Mouse (Mus musculus) G1E (cell line): ENCODE data around the gene Prss28. TPM values are rescaled to one million over a fixed set of nuclear protein-coding genes. Genes with fewer than 3 reads are reported as not detected.
A peak's percentile ranks its signal among the peaks of the same experiment; 100 is the strongest.

ENCODE experiments used
- ATAC-seq: 2 replicates; pipeline ENCODE4 v1.8.0; 2016; ENCODE audit warnings: mild to moderate bottlenecking; ENCODE audit not compliant: insufficient number of reproducible peaks, poor library complexity, low FRiP score, severe bottlenecking; ENCODE audit errors: extremely low read depth
- DNase-seq: peaks from one replicate; pipeline ENCODE4 v3.0.0; 2012; ENCODE audit warnings: low spot score
- H3K27me3 ChIP-seq: 2 replicates; pipeline ENCODE4 v1.6.1; 2012; ENCODE audit warnings: mild to moderate bottlenecking, low read length, inconsistent platforms; ENCODE audit not compliant: insufficient read depth
- H3K36me3 ChIP-seq: replicated peaks from 2 replicates; pipeline ENCODE3; 2012; ENCODE audit warnings: mild to moderate bottlenecking, inconsistent platforms
- H3K4me1 ChIP-seq: 2 replicates; pipeline ENCODE4 v1.6.1; 2012; ENCODE audit warnings: low read depth, low read length, inconsistent platforms, mixed read lengths; ENCODE audit not compliant: insufficient read depth
- H3K4me3 ChIP-seq: 2 replicates; pipeline ENCODE4 v1.5.1; 2012; ENCODE audit warnings: low read depth, mild to moderate bottlenecking, inconsistent platforms, low read length, moderate library complexity, mixed read lengths
- H3K9me3 ChIP-seq: replicated peaks from 2 replicates; pipeline ENCODE4 v1.6.1; 2012; ENCODE audit warnings: inconsistent platforms
- CTCF ChIP-seq: IDR thresholded peaks from 2 replicates; pipeline ENCODE4 v1.5.1; 2012; ENCODE audit warnings: low read depth, low read length, inconsistent platforms, mixed read lengths
- GATA1 ChIP-seq: IDR thresholded peaks from 2 replicates; pipeline ENCODE4 v1.6.1; 2012; ENCODE audit warnings: borderline replicate concordance, low read length, inconsistent platforms, mixed read lengths
- GATA2 ChIP-seq: IDR thresholded peaks from 2 replicates; pipeline ENCODE4 v1.6.1; 2012; ENCODE audit warnings: low read depth, low read length, inconsistent platforms, borderline replicate concordance
- POLR2AphosphoS5 ChIP-seq: IDR thresholded peaks from 2 replicates; pipeline ENCODE4 v1.6.1; 2012; ENCODE audit warnings: low read depth, low read length, inconsistent platforms; ENCODE audit not compliant: insufficient replicate concordance
- TAL1 ChIP-seq: conservative IDR thresholded peaks from 2 replicates; pipeline ENCODE4 v1.6.1; 2012; ENCODE audit warnings: low read depth, low read length, inconsistent platforms, mixed read lengths
- polyA plus RNA-seq: library from polyadenylated mRNA; stranded (reverse); fragments of >175 nt; gene quantifications from 2 replicates; pipeline ENCODE4 v1.2.3, GENCODE M21; 2012
- total RNA-seq, 2 experiments: library from RNA; stranded (forward) in 1 of 2; stranded (reverse) in 1 of 2; fragments of 200-1000 nt in 1 of 2; fragments of >200 nt in 1 of 2; fragmentation: Nextera tagmentation in 1 of 2; gene quantifications; 2 replicates each; pipeline ENCODE4 v1.2.3; 2014 to 2017

Gene Prss28
- total and polyA plus RNA-seq, 3 experiments: 0.11 TPM; not detected in 2

DNA sequence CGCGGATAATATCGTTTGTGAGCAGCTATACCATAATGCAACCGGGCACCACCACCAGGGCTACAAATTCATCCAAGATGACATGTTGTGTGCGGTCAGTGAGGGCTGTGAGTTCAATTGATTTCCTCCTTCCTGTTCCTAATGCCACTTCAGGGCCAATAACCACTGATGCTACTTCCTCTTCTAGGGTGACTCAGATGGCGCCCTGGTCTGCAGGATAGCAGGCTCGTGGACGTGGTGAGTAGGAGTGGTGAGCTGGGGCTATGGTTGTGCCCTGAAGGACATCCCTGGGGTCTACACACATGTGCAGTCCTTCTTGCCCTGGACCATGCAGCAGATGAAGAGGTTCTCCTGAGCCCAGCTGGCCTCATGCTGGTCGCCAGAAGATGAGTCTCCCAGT is 23.9 kb downstream of the Prss28 start:
- no peak overlapping the region; the same call in 1 of the 2 replicates for H3K4me3 ChIP-seq
- peaks cover 24% of the 10 kb centered on the region for H3K27me3 ChIP-seq
- DNase-seq (no peak), ATAC-seq (no peak)
- TF ChIP-seq CTCF (no peak), TAL1 (no peak), GATA2 (no peak), POLR2AphosphoS5 (no peak), GATA1 (no peak)
- peaks cover 69% of the 10 kb centered on the region for H3K4me1 ChIP-seq
- no peaks in the 10 kb centered on the region for H3K9me3 ChIP-seq
- H3K36me3 ChIP-seq: no peaks in the 10 kb centered on the region

DNA sequence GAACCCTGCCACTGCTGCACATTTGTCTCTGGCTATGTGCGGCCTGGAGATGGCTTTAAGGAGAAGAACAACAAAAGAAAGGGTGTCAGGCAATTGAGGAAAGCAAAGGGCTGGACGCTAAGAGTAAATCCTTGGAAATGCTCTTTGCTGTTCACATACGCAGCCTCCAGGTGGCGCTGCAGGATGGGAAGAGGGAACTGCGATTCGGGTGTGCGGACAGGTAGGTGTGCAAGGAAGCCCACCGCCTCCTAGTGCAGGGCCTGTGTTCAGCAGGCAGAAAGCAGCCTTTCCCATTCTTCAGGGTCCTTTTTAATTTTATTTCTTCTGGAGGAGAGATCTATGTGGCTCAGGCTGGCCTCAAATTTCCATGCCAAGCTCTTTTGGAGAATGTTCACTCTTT is 25.5 kb downstream of the Prss28 start:
- DNase-seq (peak; percentile 54), ATAC-seq (no peak)
- peaks cover 24% of the 10 kb centered on the region for H3K27me3 ChIP-seq
- no peak overlapping the region for H3K4me3 ChIP-seq
- H3K4me1 ChIP-seq: peaks cover 60% of the 10 kb centered on the region
- H3K36me3 ChIP-seq: no peaks in the 10 kb centered on the region
- TF ChIP-seq GATA1 (no peak), CTCF (peak; percentile 96), TAL1 (no peak), GATA2 (no peak), POLR2AphosphoS5 (no peak)
- no peaks in the 10 kb centered on the region for H3K9me3 ChIP-seq

DNA sequence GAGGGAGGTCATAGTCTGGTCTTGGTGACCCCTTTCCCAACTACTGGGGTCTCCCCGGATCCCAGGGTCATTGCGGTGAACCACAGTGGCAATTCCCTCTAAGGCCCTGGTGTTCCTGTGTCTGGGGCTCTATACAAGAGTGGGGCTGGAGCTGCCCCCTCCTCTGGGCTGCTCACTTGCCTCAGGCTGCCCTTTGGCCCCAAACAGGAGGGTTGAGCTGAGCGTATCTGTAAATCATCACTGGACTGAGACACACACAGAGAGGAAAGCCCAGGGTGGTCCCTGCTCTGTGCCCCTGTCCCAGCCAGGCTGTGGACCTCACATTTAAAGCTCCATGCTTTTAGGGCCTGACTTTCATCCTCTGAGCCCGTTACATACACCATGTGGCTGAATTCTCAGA is 29.8 kb downstream of the Prss28 start:
- H3K4me1 ChIP-seq: peaks cover 35% of the 10 kb centered on the region
- ATAC-seq: no peak
- H3K9me3 ChIP-seq: 0 out of 2 replicates have a peak, but pooled peaks cover 2% of the 10 kb centered on the region
- no peak for DNase-seq
- TF ChIP-seq GATA2 (no peak), GATA1 (no peak), TAL1 (no peak), CTCF (no peak)
- H3K4me3 ChIP-seq: no peak overlapping the region
- H3K36me3 ChIP-seq: no peaks in the 10 kb centered on the region
- peaks cover 5% of the 10 kb centered on the region; the same call in 1 of the 2 replicates for H3K27me3 ChIP-seq

DNA sequence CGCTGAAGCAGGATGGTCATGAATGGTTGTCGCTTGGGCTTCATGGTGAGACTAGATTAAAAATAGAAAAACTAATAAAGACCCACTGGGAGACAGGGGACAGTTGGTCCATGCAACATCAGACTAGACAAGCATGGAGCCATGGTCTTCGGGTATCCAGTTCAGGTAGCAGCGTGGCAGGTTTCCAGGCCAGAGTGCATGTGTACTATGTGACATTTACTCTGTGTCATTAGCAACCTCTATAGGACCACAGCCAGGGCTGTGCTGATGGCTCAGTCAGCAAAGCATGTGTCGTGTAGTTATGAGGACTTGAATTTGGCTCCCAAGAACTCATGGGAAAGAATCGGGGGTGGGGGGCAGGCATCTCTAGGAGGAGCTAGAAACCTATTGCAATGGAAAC is 31.6 kb downstream of the Prss28 start:
- 0 out of 2 replicates have a peak, but pooled peaks cover 2% of the 10 kb centered on the region for H3K9me3 ChIP-seq
- DNase-seq (no peak), ATAC-seq (no peak)
- TF ChIP-seq GATA1: no peak
- peaks cover 24% of the 10 kb centered on the region for H3K4me1 ChIP-seq
- H3K27me3 ChIP-seq: peaks cover 21% of the 10 kb centered on the region
- no peak overlapping the region for H3K4me3 ChIP-seq
- no peaks in the 10 kb centered on the region for H3K36me3 ChIP-seq

DNA sequence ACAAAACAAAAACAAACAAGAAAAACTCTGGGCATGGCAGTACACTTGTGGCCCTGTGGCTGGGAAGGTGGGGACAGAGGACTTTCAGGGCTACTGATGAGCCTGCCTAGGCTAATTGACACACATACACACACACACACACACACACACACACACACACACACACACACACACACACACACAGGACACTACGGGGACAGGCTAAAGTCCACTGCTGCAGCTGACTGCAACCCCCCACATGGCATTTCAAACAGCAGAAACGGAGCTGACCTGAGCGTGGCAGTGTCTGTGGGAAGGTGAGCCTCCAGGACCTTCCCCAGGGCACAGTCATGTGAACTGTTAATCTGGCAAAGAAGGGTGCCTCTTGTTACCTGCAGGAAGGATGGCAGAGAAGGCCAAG is 33.0 kb downstream of the Prss28 start:
- DNase-seq: no peak
- no peaks in the 10 kb centered on the region for H3K36me3 ChIP-seq
- peaks cover 17% of the 10 kb centered on the region for H3K4me1 ChIP-seq
- H3K4me3 ChIP-seq: no peak overlapping the region
- peaks cover 29% of the 10 kb centered on the region for H3K27me3 ChIP-seq
- no peak for TF ChIP-seq TAL1
- TF ChIP-seq GATA1: no peak
- TF ChIP-seq GATA2: no peak
- TF ChIP-seq CTCF: no peak
- TF ChIP-seq POLR2AphosphoS5: no peak
- no peak for ATAC-seq
- H3K9me3 ChIP-seq: 0 out of 2 replicates have a peak, but pooled peaks cover 2% of the 10 kb centered on the region

DNA sequence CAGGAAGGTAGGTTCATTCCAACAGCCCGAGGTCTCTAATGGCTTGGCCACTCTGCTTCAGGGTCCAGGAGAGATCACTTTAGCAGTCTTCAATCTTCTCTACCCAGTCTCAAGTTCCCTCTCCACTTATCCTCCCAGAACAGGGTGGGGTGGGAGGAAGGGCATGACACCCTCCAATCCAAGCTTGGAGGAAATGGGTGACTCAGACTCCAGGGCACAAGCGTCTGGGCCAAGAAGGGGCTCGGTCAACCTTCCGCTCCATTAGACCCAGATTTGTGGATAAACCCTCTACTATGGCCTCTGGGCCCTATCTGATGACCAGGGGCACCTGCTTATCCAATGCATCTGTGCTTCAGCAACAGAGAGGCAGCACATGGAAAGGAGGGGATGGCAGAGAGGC is 37.0 kb downstream of the Prss28 start, which contains the start of gene Tpsab1:
Gene Tpsab1 (minus strand): TSS at position 101 of the 400 bp plus-strand sequence.
- TF ChIP-seq POLR2AphosphoS5 (no peak), CTCF (no peak), GATA2 (no peak)
- H3K4me1 ChIP-seq: peaks cover 9% of the 10 kb centered on the region
- no peaks in the 10 kb centered on the region for H3K36me3 ChIP-seq
- no peaks in the 10 kb centered on the region for H3K9me3 ChIP-seq
- ATAC-seq: no peak
- DNase-seq: no peak
- no peak within 1 kb of the TSS for H3K4me3 ChIP-seq
- peaks cover 39% of the 10 kb centered on the region for H3K27me3 ChIP-seq

DNA sequence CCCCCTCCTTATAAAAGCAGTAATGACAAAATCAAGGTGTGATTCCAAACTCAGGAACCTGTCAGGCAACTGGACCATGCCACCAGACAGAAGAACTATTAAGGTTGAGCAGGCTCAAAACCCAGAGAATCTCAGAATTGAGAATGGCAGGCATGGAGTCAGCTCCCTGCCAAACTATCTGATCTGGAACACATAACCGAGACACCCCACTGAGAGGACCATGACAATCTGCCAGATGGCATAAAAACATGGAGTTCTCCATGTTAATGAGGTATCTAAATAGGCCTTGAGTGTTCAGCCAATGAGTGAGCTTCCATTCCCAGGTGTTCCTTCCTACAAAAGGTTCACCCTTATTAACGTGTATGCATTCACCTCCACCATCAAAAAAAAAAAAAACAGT is 52.8 kb downstream of the Prss28 start:
- H3K4me3 ChIP-seq: no peak overlapping the region
- no peaks in the 10 kb centered on the region for H3K36me3 ChIP-seq
- DNase-seq (no peak), ATAC-seq (no peak)
- TF ChIP-seq TAL1 (no peak), GATA1 (no peak)
- no peaks in the 10 kb centered on the region for H3K9me3 ChIP-seq
- peaks cover 13% of the 10 kb centered on the region for H3K27me3 ChIP-seq
- H3K4me1 ChIP-seq: peaks cover 16% of the 10 kb centered on the region

Other genes starting within 250 kb of the Prss28 start
- not detected in 2 replicates for gene Tmem204, start 225.1 kb upstream of the Prss28 start, total RNA-seq (2014; fragmentation: Nextera tagmentation)
- gene Tmem204, start 225.1 kb upstream of the Prss28 start, total RNA-seq (2017): 0.11 and 0.17 TPM in 2 replicates
- gene Tmem204, start 225.1 kb upstream of the Prss28 start, polyA plus RNA-seq: not detected in 2 replicates
- 6.0 and 25.6 TPM in 2 replicates for gene Telo2, start 192.7 kb upstream of the Prss28 start, total RNA-seq (2014; fragmentation: Nextera tagmentation)
- gene Telo2, start 192.7 kb upstream of the Prss28 start, total RNA-seq (2017): 22.3 and 28.2 TPM in 2 replicates
- 34.9 and 44.0 TPM in 2 replicates for gene Telo2, start 192.7 kb upstream of the Prss28 start, polyA plus RNA-seq
- not detected in 2 replicates for gene Ptx4, start 187.9 kb upstream of the Prss28 start, total RNA-seq (2014; fragmentation: Nextera tagmentation)
- gene Ptx4, start 187.9 kb upstream of the Prss28 start, total RNA-seq (2017): 0.33 TPM in 1 of 2 replicates, not detected in the other
- not detected in 2 replicates for gene Ptx4, start 187.9 kb upstream of the Prss28 start, polyA plus RNA-seq
- 10.8 and 12.7 TPM in 2 replicates for gene Clcn7, start 175.3 kb upstream of the Prss28 start, total RNA-seq (2014; fragmentation: Nextera tagmentation)
- gene Clcn7, start 175.3 kb upstream of the Prss28 start, total RNA-seq (2017): 15.7 and 17.8 TPM in 2 replicates
- 14.7 and 16.1 TPM in 2 replicates for gene Clcn7, start 175.3 kb upstream of the Prss28 start, polyA plus RNA-seq
- not detected in 2 replicates for gene Ccdc154, start 146.2 kb upstream of the Prss28 start, total RNA-seq (2014; fragmentation: Nextera tagmentation)
- gene Ccdc154, start 146.2 kb upstream of the Prss28 start, total RNA-seq (2017): 0.05 and 0.12 TPM in 2 replicates
- not detected in 2 replicates for gene Ccdc154, start 146.2 kb upstream of the Prss28 start, polyA plus RNA-seq
- gene Gm38655, start 133.2 kb upstream of the Prss28 start, total RNA-seq (2014; fragmentation: Nextera tagmentation): not detected in 2 replicates
- 0.52 TPM in 1 of 2 replicates, not detected in the other for gene Gm38655, start 133.2 kb upstream of the Prss28 start, total RNA-seq (2017)
- 0.05 TPM in 1 of 2 replicates, not detected in the other for gene Gm38655, start 133.2 kb upstream of the Prss28 start, polyA plus RNA-seq
- 10.5 and 15.7 TPM in 2 replicates for gene BC003965, start 124.1 kb upstream of the Prss28 start, total RNA-seq (2014; fragmentation: Nextera tagmentation)
- gene BC003965, start 124.1 kb upstream of the Prss28 start, total RNA-seq (2017): 12.1 and 13.9 TPM in 2 replicates
- gene BC003965, start 124.1 kb upstream of the Prss28 start, polyA plus RNA-seq: 36.9 and 44.1 TPM in 2 replicates
- 14.1 and 15.0 TPM in 2 replicates for gene Unkl, start 120.2 kb upstream of the Prss28 start, total RNA-seq (2014; fragmentation: Nextera tagmentation)
- 8.5 and 10.1 TPM in 2 replicates for gene Unkl, start 120.2 kb upstream of the Prss28 start, total RNA-seq (2017)
- 59.4 and 65.9 TPM in 2 replicates for gene Unkl, start 120.2 kb upstream of the Prss28 start, polyA plus RNA-seq
- 9.7 and 10.0 TPM in 2 replicates for gene Gnptg, start 68.5 kb upstream of the Prss28 start, total RNA-seq (2014; fragmentation: Nextera tagmentation)
- 22.2 and 31.1 TPM in 2 replicates for gene Gnptg, start 68.5 kb upstream of the Prss28 start, total RNA-seq (2017)
- gene Gnptg, start 68.5 kb upstream of the Prss28 start, polyA plus RNA-seq: 5.4 and 11.6 TPM in 2 replicates
- gene Tsr3, start 68.5 kb upstream of the Prss28 start, total RNA-seq (2014; fragmentation: Nextera tagmentation): 15.2 and 17.6 TPM in 2 replicates
- gene Tsr3, start 68.5 kb upstream of the Prss28 start, total RNA-seq (2017): 34.4 and 41.0 TPM in 2 replicates
- 22.4 and 24.2 TPM in 2 replicates for gene Tsr3, start 68.5 kb upstream of the Prss28 start, polyA plus RNA-seq
- gene Baiap3, start 52.3 kb upstream of the Prss28 start, total RNA-seq (2014; fragmentation: Nextera tagmentation): not detected in 2 replicates
- 0.17 and 0.33 TPM in 2 replicates for gene Baiap3, start 52.3 kb upstream of the Prss28 start, total RNA-seq (2017)
- 0.06 TPM in 1 of 2 replicates, not detected in the other for gene Baiap3, start 52.3 kb upstream of the Prss28 start, polyA plus RNA-seq
- gene Ube2i, start 34.0 kb upstream of the Prss28 start, total RNA-seq (2014; fragmentation: Nextera tagmentation): 516 and 535 TPM in 2 replicates
- gene Ube2i, start 34.0 kb upstream of the Prss28 start, total RNA-seq (2017): 421 and 442 TPM in 2 replicates
- 422 and 440 TPM in 2 replicates for gene Ube2i, start 34.0 kb upstream of the Prss28 start, polyA plus RNA-seq
- not detected in 2 replicates for gene Prss34, start 10.3 kb upstream of the Prss28 start, total RNA-seq (2014; fragmentation: Nextera tagmentation)
- gene Prss34, start 10.3 kb upstream of the Prss28 start, total RNA-seq (2017): not detected in 2 replicates
- 0.06 TPM in 1 of 2 replicates, not detected in the other for gene Prss34, start 10.3 kb upstream of the Prss28 start, polyA plus RNA-seq
- gene Prss29, start 10.0 kb downstream of the Prss28 start, total RNA-seq (2014; fragmentation: Nextera tagmentation): not detected in 2 replicates
- not detected in 2 replicates for gene Prss29, start 10.0 kb downstream of the Prss28 start, total RNA-seq (2017)
- gene Prss29, start 10.0 kb downstream of the Prss28 start, polyA plus RNA-seq: not detected in 2 replicates
- gene Tpsab1, start 36.9 kb downstream of the Prss28 start, total RNA-seq (2014; fragmentation: Nextera tagmentation): 0.75 TPM in 1 of 2 replicates, not detected in the other
- 14.2 and 14.5 TPM in 2 replicates for gene Tpsab1, start 36.9 kb downstream of the Prss28 start, total RNA-seq (2017)
- gene Tpsab1, start 36.9 kb downstream of the Prss28 start, polyA plus RNA-seq: 0.12 and 0.14 TPM in 2 replicates
- gene Tpsb2, start 57.7 kb downstream of the Prss28 start, total RNA-seq (2014; fragmentation: Nextera tagmentation): 0.58 TPM in 1 of 2 replicates, not detected in the other
- gene Tpsb2, start 57.7 kb downstream of the Prss28 start, total RNA-seq (2017): 12.9 and 15.4 TPM in 2 replicates
- gene Tpsb2, start 57.7 kb downstream of the Prss28 start, polyA plus RNA-seq: not detected in 2 replicates
- not detected in 2 replicates for gene Tpsg1, start 60.6 kb downstream of the Prss28 start, total RNA-seq (2014; fragmentation: Nextera tagmentation)
- 0.60 and 0.70 TPM in 2 replicates for gene Tpsg1, start 60.6 kb downstream of the Prss28 start, total RNA-seq (2017)
- gene Tpsg1, start 60.6 kb downstream of the Prss28 start, polyA plus RNA-seq: not detected in 2 replicates
- gene Cacna1h, start 125.1 kb downstream of the Prss28 start, total RNA-seq (2014; fragmentation: Nextera tagmentation): not detected in 2 replicates
- gene Cacna1h, start 125.1 kb downstream of the Prss28 start, total RNA-seq (2017): under 0.01 and 0.22 TPM in 2 replicates
- not detected in 2 replicates for gene Cacna1h, start 125.1 kb downstream of the Prss28 start, polyA plus RNA-seq
- not detected in 2 replicates for gene Tekt4, start 146.0 kb downstream of the Prss28 start, total RNA-seq (2014; fragmentation: Nextera tagmentation)
- not detected in 2 replicates for gene Tekt4, start 146.0 kb downstream of the Prss28 start, total RNA-seq (2017)
- gene Tekt4, start 146.0 kb downstream of the Prss28 start, polyA plus RNA-seq: not detected in 2 replicates
- gene Sstr5, start 188.6 kb downstream of the Prss28 start, total RNA-seq (2014; fragmentation: Nextera tagmentation): not detected in 2 replicates
- 0.16 TPM in 1 of 2 replicates, not detected in the other for gene Sstr5, start 188.6 kb downstream of the Prss28 start, total RNA-seq (2017)
- not detected in 2 replicates for gene Sstr5, start 188.6 kb downstream of the Prss28 start, polyA plus RNA-seq